Mouse (Mus musculus) monocyte, adult 5-6 weeks (primary cell): ENCODE measurements at regions not wholly inside any gene's neighbourhood (a gene's known extent, or its start where the extent isn't known, plus 50 kb on each side); places are given as distances from the start of the nearest gene placed in this dataset.
"Not testable (repeated sequence)": the region's sequence is repeated elsewhere in the genome, so short reads cannot be mapped to it uniquely, and the experiment has no call there.

Source experiments
- ATAC-seq: fragments of 153-309, 156-312 bp; replicated peaks from 2 replicates; pipeline ENCODE4 v1.8.0; 2017; ENCODE audit warnings: mild to moderate bottlenecking; ENCODE audit not compliant: low TSS enrichment, insufficient number of reproducible peaks, severe bottlenecking, poor library complexity, low FRiP score

DNA sequence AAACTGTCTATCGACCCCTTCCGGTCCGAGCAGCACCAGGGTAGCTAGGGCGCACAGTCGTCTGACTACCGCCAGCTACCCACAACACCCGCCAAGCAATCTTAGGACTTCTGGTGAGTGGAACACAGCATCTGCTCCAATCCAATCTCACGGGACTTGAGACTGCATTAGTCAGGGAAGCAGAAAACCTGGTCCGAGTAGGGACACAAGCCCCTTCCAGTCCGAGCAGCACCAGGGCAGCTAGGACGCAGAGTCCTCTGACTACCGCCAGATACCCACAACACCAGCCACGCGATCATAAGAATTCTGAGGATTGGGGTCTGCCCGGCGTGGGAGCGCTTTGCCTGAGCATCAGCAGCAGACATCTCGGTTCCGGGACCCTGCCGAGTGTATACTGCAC lies 79.6 kb downstream of the Gm10715 start:
- ATAC-seq = not testable (repeated sequence)

DNA sequence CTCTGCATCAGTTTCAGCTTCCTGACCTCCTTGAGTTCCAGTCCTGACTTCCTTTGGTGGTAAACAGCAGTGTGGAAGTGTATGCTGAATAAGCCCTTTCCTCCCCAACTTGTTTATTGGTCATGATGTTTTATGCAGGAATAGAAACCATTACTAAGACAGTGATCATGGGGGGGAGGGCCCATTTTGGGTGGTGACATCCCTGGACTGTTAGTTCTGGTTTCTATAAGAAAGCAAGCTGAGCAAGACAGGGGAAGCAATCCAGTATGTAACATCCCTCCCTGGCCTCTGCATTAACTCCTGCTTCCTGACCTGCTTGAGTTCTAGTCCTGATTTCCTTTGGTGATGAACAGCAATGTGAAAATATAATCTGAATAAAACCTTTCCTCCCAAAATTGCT lies 124.5 kb downstream of the Gm10715 start:
- ATAC-seq = no peak

DNA sequence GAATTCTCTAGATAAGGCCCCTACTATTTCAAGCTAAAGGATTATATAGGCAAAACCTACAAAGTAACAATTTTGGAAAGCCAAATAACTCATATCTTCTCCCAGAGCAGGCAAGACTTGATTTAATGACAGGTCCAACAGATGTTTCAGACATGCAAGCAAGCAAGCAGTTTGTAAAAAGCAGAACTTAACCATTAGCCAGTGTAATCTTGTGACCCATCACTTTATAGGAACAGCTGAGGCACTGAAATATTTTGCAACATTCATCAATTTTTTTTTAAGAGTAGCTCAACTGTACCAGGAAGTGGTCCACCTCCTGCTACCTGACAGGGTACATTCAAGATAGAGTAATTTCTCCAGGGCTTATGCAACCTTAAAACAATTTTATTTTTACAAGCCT lies 147.7 kb downstream of the Gm10715 start:
- no peak for ATAC-seq

DNA sequence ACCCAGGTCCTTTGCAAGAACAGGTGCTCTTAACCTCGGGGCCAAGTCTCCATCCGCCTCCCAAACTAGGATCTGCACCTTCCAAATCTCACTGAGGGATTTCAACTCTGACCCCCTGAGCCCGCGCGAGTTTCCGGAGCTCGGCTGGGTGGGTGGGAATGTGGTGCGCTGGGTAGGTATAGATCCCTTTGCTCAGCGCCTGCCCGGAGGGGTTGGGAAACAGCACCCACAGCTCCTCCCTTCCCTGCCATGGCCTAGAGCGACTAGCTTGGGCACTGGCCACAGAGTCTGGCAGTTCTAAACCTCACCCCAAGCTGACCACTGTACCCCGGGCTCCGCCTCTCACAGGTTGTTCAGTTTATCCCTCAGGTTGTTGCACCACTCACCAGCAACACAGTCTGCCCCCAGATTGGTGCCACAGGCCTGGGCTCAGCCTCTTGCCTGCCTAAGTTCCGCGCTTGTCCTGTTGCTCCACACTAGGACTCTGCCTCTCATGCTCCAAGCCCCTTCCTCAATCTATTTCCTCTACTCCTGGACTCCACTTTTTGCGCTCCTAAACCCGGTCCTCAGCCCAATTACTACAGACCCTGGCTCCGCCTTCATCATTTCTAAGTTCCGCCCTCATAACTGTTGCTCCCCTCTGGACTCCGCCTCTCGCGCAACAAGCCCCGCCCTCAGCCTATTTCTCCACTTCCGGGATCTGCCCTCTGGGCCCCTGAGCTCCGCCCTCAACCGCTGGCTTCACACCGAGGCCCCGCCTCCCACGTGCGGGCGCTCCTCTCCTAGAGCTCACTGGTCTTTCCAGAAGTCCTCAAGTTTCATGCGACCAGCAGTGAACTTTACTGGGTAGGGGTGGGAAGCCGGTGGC lies 135.6 kb upstream of the Alkbh8 start:
- ATAC-seq = no peak; the same call in 1 of the 2 replicates

DNA sequence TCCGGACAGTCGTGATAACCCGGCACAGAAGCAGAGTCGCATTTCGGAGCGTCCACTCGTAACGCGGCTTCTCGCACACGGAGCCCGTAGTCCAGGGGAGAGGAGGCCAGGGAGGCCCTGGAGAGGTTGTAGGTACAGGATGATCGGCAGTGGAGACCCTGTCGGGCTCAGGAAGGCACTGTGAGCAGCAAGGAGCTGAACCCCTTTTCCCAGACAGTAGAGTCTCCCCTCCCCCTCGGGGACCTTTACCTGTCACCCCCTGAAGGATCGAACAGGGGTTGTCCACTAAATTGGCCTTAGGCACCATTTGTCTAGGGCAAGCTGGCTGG lies 135.0 kb upstream of the Alkbh8 start:
- 0 out of 2 replicates have a peak, but pooled peaks have one; percentile 5 for ATAC-seq

DNA sequence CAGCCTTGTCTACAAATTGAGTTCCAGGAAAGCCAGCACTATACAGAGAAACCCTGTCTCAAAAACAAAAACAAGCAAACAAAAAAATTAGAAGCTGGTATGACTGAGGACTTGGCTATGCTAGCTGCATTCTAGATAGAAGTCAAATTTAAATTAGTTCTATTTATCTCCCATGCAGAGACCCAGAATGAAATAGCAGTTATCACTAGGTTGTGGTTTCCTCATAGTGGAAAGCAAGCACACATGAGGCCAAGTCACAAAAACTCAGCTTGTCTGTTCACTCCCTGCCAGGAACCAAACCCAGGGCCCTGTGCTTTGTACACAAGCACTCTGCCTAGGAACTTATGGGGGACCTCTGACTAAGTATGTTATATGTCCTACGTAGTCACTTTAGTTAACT lies 126.8 kb upstream of the Alkbh8 start:
- not testable (repeated sequence) for ATAC-seq

DNA sequence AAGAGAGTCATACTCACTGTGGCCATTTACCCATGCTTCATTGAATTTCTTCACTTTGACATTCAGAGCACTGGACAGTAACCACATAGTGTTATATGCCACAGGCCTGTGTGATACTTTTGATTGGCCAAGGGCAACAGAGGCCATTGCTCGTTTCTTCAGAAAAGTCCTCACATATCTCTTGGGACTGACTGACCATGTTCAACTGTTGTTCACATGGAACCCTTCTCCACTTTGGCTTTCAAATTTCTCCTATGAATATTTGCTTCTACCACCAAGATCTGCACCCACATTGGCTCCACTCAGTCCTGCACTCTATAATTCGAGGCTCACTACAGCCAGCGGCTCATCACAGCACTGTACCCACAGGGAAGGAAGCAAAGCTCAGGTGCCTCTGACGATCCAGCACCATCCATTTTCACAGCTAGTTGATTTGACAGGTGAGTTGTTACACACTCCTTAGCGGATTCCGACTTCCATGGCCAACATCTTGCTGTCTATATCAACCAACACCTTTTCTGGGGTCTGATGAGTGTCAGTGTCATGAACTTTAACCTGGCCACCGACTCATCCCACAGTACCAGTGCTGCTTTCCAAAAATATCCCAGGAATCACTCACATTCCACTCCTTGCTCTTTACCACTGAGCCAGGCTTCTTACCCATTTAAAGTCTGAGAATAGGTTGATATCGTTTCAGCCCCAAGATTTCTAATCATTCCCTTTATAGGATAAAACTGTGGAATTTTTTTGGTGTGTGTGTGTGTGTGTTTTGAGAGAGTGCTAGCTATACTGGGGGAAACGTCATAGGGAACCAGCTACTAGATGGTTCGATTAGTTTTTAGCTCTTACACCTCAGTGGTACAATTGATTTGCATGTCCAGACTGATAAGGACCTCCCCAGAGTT lies 76.3 kb upstream of the Alkbh8 start:
- ATAC-seq = peak; percentile 100

DNA sequence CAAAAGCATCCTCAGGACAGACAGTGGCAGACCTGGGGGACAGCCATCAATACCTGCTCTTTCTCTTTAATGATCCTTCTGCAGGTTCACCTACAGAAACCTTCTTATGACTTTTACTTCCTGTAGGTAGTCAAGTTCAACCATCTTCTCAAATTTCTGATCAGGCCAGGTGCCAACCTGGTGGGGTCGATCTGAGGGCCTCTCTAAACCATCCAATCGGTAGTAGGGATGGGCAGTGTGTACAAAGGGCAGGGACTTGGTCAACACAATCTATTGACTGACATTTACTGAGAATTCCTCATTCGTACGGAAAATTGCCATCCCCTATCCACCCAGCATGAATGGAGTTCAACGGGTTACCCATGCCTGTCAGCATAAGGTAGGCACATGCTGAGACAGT lies 74.8 kb upstream of the Alkbh8 start:
- no peak for ATAC-seq

DNA sequence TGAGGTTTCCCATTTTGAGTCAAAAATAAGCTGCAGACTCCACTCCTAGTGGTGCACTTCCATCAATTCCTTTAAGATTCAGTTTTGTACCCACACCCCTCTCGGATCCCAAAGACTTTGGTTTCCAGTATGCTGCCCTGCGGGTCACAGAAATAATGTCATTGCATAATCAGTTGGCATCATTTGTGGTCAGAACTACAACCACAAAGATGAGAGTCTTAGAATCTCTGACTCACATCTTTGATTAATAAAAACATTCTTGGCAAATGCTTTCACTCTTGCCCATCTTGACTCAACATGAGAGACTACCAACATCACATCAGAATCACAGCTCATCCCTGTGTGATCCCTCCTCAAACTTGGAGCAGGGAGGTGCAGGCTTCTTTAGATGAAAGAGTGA lies 74.1 kb upstream of the Alkbh8 start:
- ATAC-seq = no peak

DNA sequence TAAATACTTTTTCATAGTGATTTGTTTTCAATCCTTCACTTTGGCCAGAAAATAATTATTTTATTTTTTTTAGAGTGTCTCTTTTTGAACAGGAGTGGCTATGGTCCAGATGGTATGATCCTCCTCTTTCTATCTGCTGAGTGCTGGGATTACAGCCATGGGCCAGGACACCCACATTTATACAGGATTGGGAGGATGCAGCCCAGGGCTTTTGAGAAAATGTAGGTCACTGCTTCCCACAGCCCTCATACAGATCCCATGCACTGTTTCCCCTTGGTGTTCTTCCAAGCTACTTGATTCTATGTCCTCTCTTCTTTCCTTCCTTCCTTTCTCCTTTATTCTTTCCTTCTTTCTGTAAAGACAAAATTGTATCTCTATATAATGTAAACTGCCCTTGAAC lies 70.5 kb upstream of the Alkbh8 start:
- no peak for ATAC-seq

DNA sequence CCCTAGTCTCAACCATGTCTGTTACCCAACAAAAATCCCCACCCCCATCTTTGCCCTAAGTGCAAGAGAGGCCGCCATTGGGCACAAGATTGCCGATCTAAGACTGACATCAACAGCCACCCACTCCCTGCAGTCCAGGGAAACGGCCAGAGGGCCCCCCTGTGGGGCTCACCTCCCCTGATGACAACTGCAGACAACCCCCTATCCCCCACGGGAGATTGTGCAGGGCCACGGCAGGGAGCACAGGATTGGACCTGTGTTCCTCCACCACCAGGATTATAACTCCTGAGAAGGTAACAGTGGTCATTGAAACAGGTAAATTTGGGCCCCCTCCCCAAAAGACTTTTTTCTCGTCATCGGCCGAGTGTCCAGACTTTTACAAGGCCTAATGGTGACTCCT lies 54.4 kb upstream of the Alkbh8 start:
- not testable (repeated sequence) for ATAC-seq

DNA sequence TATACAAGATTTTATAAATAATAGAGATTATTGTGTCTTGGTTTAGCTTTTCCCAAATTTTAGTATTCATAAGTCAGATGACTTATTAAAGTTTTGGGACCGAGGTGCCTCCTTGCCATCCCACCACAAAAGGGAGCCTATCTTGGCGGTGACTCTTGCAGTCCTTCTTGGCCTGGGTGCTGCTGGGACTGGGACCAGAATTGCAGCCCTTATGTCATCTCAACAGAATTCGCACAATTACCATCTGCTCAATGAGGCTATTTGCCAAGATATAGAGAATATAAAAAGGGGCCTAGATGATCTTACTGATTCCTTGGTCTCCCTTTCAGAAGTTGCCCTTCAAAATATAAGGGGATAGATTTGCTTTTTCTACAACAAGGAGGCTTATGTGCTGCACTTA lies 53.0 kb upstream of the Alkbh8 start:
- not testable (repeated sequence) for ATAC-seq

DNA sequence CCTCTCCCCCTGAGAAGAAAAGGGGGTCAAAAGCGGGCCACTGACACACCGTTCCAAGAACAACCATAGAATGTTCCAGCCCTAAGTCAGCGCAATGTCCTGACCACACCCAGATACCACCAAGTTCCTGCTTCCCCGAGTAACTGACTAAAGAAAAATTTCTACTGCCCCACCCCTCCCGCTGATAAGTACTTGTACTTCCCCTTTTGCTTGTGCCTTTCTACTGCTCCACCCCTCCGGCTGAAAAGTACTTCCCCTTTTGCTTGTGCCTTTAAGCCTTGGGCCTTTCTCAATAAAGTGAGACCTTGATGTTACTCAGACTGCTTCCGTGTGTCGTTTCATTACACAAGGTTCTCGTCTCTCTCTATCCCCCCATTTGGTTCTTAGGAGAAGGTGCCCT lies 51.6 kb upstream of the Alkbh8 start:
- ATAC-seq = not testable (repeated sequence)
